Mouse (Mus musculus): ENCODE data around the gene Cdh13.

- TF ChIP-seq POLR2A (IDR thresholded peaks at IDR 0.05; ENCODE audit: control insufficient read depth, low read depth, low read length), result no peak
- no peak for TF ChIP-seq CTCF (IDR thresholded peaks at IDR 0.05; ENCODE audit: control insufficient read depth, insufficient read depth, insufficient replicate concordance, low read depth, low read length)
These were observed at the start of gene Cdh13 for GRCm38 (mm10) chr8:118283600-118284111.
